Mouse (Mus musculus) MEL (cell line): ENCODE measurements at regions not wholly inside any gene's neighbourhood (a gene's known extent, or its start where the extent isn't known, plus 50 kb on each side); places are given as distances from the start of the nearest gene placed in this dataset.

Experiments
- DNase-seq: peaks from one replicate; pipeline ENCODE4 v3.0.0; 2011; ENCODE audit warnings: low read depth, low spot score
- H3K27ac ChIP-seq: 2 replicates; pipeline ENCODE4 v1.5.1; 2012; ENCODE audit warnings: low read depth, mild to moderate bottlenecking, control low read depth, low read length, moderate library complexity; ENCODE audit not compliant: control insufficient read depth
- H3K27me3 ChIP-seq, 2 experiments: fragments of 150-350 bp in 1 of 2; sonication (generic) in 1 of 2; 2 replicates each; pipeline ENCODE4 v1.6.1; 2012; ENCODE audit warnings: low read length in 2 of 2, mild to moderate bottlenecking in 2 of 2, improper control_type of control experiment in 1 of 2, moderate library complexity in 1 of 2; ENCODE audit not compliant: insufficient read depth in 2 of 2, control insufficient read depth in 1 of 2
- H3K36me3 ChIP-seq, 2 experiments: 2 replicates each; pipeline ENCODE4 v1.6.1; 2012 to 2014; ENCODE audit warnings: low read length in 2 of 2, improper control_type of control experiment in 1 of 2, inconsistent platforms in 1 of 2, mild to moderate bottlenecking in 1 of 2; ENCODE audit not compliant: insufficient read depth in 2 of 2, control insufficient read depth in 1 of 2
- H3K4me1 ChIP-seq, 2 experiments: fragments of 150-350 bp in 1 of 2; sonication (generic) in 1 of 2; 2 replicates each; pipeline ENCODE4 v1.6.1; 2012; ENCODE audit warnings: low read length in 2 of 2, improper control_type of control experiment in 1 of 2, mild to moderate bottlenecking in 1 of 2; ENCODE audit not compliant: insufficient read depth in 2 of 2, control insufficient read depth in 1 of 2
- H3K4me3 ChIP-seq, 2 experiments: fragments of 150-350 bp in 1 of 2; sonication (generic) in 1 of 2; 2 replicates each; pipeline ENCODE4 v1.5.1; 2012; ENCODE audit warnings: low read depth in 2 of 2, low read length in 2 of 2, mild to moderate bottlenecking in 2 of 2, moderate library complexity in 2 of 2, control low read depth in 1 of 2, improper control_type of control experiment in 1 of 2; ENCODE audit not compliant: control insufficient read depth in 1 of 2, insufficient read depth in 1 of 2
- H3K79me2 ChIP-seq: 2 replicates; pipeline ENCODE4 v1.6.1; 2012; ENCODE audit warnings: mild to moderate bottlenecking, low read length, moderate library complexity; ENCODE audit not compliant: control insufficient read depth, poor library complexity, insufficient read depth
- H3K9ac ChIP-seq: 2 replicates; pipeline ENCODE4 v1.6.1; 2012; ENCODE audit warnings: low read depth, mild to moderate bottlenecking, control low read depth, low read length, moderate library complexity; ENCODE audit not compliant: control insufficient read depth, poor library complexity, severe bottlenecking
- H3K9me3 ChIP-seq: fragments of 150-350 bp; sonication (generic); replicated peaks from 2 replicates; pipeline ENCODE4 v1.6.1; 2012; ENCODE audit warnings: mild to moderate bottlenecking, low read length, improper control_type of control experiment, moderate library complexity; ENCODE audit not compliant: insufficient read depth
- BHLHE40 ChIP-seq: IDR thresholded peaks from 2 replicates; pipeline ENCODE4 v1.6.1; 2012; ENCODE audit warnings: low read depth, mild to moderate bottlenecking, inconsistent platforms, low read length, improper control_type of control experiment, borderline replicate concordance
- CHD1 ChIP-seq: IDR thresholded peaks from 2 replicates; pipeline ENCODE4 v1.6.1; 2012; ENCODE audit warnings: low read depth, mild to moderate bottlenecking, inconsistent platforms, low read length, improper control_type of control experiment
- E2F4 ChIP-seq: IDR thresholded peaks from 2 replicates; pipeline ENCODE4 v1.6.1; 2011; ENCODE audit warnings: low read depth, low read length, improper control_type of control experiment, borderline replicate concordance
- ELF1 ChIP-seq: IDR thresholded peaks from 2 replicates; pipeline ENCODE4 v1.6.1; 2014; ENCODE audit warnings: low read depth, mild to moderate bottlenecking, inconsistent platforms, low read length, improper control_type of control experiment, moderate library complexity
- EP300 ChIP-seq, 2 experiments: IDR thresholded peaks; 2 replicates each; pipeline ENCODE4 v1.6.1; 2011; ENCODE audit warnings: improper control_type of control experiment in 2 of 2, low read length in 2 of 2, low read depth in 1 of 2, mild to moderate bottlenecking in 1 of 2
- ETS1 ChIP-seq: IDR thresholded peaks from 2 replicates; pipeline ENCODE4 v1.6.1; 2012; ENCODE audit warnings: low read depth, mild to moderate bottlenecking, inconsistent platforms, low read length, improper control_type of control experiment, moderate library complexity
- GABPA ChIP-seq: IDR thresholded peaks from 2 replicates; pipeline ENCODE4 v1.6.1; 2012; ENCODE audit warnings: low read depth, mild to moderate bottlenecking, inconsistent platforms, low read length, improper control_type of control experiment, moderate library complexity
- HCFC1 ChIP-seq: IDR thresholded peaks from 2 replicates; pipeline ENCODE4 v1.6.1; 2012; ENCODE audit warnings: low read depth, mild to moderate bottlenecking, inconsistent platforms, low read length, improper control_type of control experiment, moderate library complexity
- JUND ChIP-seq: IDR thresholded peaks from 2 replicates; pipeline ENCODE4 v1.6.1; 2011; ENCODE audit warnings: low read depth, mild to moderate bottlenecking, improper control_type of control experiment, low read length
- KAT2A ChIP-seq: conservative IDR thresholded peaks from 2 replicates; pipeline ENCODE4 v1.6.1; 2012; ENCODE audit warnings: low read depth, low read length, improper control_type of control experiment, inconsistent platforms
- MAFK ChIP-seq: IDR thresholded peaks from 2 replicates; pipeline ENCODE4 v1.6.1; 2011; ENCODE audit warnings: low read depth, mild to moderate bottlenecking, low read length, improper control_type of control experiment, borderline replicate concordance
- MAX ChIP-seq: IDR thresholded peaks from 2 replicates; pipeline ENCODE4 v1.6.1; 2011; ENCODE audit warnings: low read length, improper control_type of control experiment
- MEF2A ChIP-seq: IDR thresholded peaks from 2 replicates; pipeline ENCODE4 v1.6.1; 2014; ENCODE audit warnings: low read depth, mild to moderate bottlenecking, inconsistent platforms, low read length, improper control_type of control experiment; ENCODE audit not compliant: poor library complexity, insufficient replicate concordance, severe bottlenecking; ENCODE audit errors: extremely low read depth
- MXI1 ChIP-seq: IDR thresholded peaks from 2 replicates; pipeline ENCODE4 v1.6.1; 2011; ENCODE audit warnings: mild to moderate bottlenecking, low read depth, low read length, improper control_type of control experiment
- MYB ChIP-seq: IDR thresholded peaks from 2 replicates; pipeline ENCODE4 v1.6.1; 2011; ENCODE audit warnings: mild to moderate bottlenecking, low read depth, low read length, improper control_type of control experiment
- MYC ChIP-seq: IDR thresholded peaks from 2 replicates; pipeline ENCODE4 v1.6.1; 2011; ENCODE audit warnings: low read depth, mild to moderate bottlenecking, low read length, improper control_type of control experiment, moderate library complexity
- POLR2AphosphoS5 ChIP-seq: IDR thresholded peaks from 2 replicates; pipeline ENCODE4 v1.6.1; 2012; ENCODE audit warnings: low read depth, borderline replicate concordance, mild to moderate bottlenecking, inconsistent platforms, low read length, moderate library complexity, mixed read lengths
- TAL1 ChIP-seq: IDR thresholded peaks from 2 replicates; pipeline ENCODE4 v1.6.1; 2012; ENCODE audit warnings: mild to moderate bottlenecking, inconsistent platforms, low read length, moderate library complexity, mixed read lengths
- UBTF ChIP-seq: IDR thresholded peaks from 2 replicates; pipeline ENCODE4 v1.6.1; 2012; ENCODE audit warnings: low read depth, mild to moderate bottlenecking, inconsistent platforms, low read length, improper control_type of control experiment, moderate library complexity, borderline replicate concordance; ENCODE audit not compliant: insufficient read depth
- ZC3H11A ChIP-seq: IDR thresholded peaks from 2 replicates; pipeline ENCODE4 v1.6.1; 2012; ENCODE audit warnings: low read depth, mild to moderate bottlenecking, inconsistent platforms, low read length, improper control_type of control experiment
- ZKSCAN1 ChIP-seq: IDR thresholded peaks from 2 replicates; pipeline ENCODE4 v1.6.1; 2012; ENCODE audit warnings: low read depth, mild to moderate bottlenecking, inconsistent platforms, low read length, improper control_type of control experiment, moderate library complexity
- ZMIZ1 ChIP-seq: IDR thresholded peaks from 2 replicates; pipeline ENCODE4 v1.6.1; 2012; ENCODE audit warnings: low read depth, mild to moderate bottlenecking, inconsistent platforms, low read length, improper control_type of control experiment, moderate library complexity
- ZNF384 ChIP-seq: IDR thresholded peaks from 2 replicates; pipeline ENCODE4 v1.6.1; 2012; ENCODE audit warnings: low read depth, mild to moderate bottlenecking, inconsistent platforms, low read length, improper control_type of control experiment

DNA sequence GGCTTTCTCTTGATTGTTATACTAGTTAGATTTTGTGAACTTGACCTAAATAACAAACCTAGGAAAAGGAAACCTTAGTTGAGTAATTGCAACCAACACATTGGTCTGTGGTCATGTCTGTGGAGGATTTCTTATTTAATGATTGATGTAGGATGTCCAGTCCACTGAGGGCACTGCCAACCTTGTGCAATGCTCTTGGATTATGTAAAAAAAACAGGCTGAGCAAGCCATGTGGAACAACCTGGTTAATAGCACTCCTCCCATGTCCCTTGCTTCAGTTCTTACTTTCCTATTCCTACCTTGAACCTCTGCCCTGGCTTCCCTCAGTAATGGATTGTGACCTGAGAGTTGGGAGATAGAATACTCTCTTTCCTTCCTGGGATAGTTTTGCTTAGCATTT is 312.0 kb upstream of the Pappa start:
- Histone ChIP-seq H3K9me3 (no peaks in the 10 kb centered on the region), H3K36me3 (no peaks in the 10 kb centered on the region), H3K79me2 (no peaks in the 10 kb centered on the region), H3K4me3 (no peak overlapping the region), H3K4me1 (no peaks in the 10 kb centered on the region), H3K9ac (no peak overlapping the region), H3K27me3 (no peaks in the 10 kb centered on the region), H3K27ac (no peak overlapping the region)
- TF ChIP-seq ELF1 (no peak), MEF2A (no peak), MYC (no peak), ETS1 (no peak), MAX (no peak), EP300 (IDR thresholded peaks at IDR 0.05; ENCODE audit: low read depth in 1 of 2, low read length in 2 of 2) (no peak), ZNF384 (no peak), MXI1 (no peak), ZC3H11A (no peak), UBTF (no peak), POLR2AphosphoS5 (no peak), MAFK (no peak), MYB (no peak), KAT2A (no peak)
- DNase-seq = no peak

GRCm38 (mm10) chr4:64812812-64813211 is 311.2 kb upstream of the Pappa start:
- H3K9ac ChIP-seq = no peak overlapping the region
- H3K9me3 ChIP-seq = no peaks in the 10 kb centered on the region
- no peak for TF ChIP-seq JUND
- TF ChIP-seq EP300 (IDR thresholded peaks at IDR 0.05; ENCODE audit: low read depth in 1 of 2, low read length in 2 of 2) = no peak
- TF ChIP-seq MAFK = no peak
- TF ChIP-seq GABPA = no peak
- no peak for TF ChIP-seq TAL1
- TF ChIP-seq ZKSCAN1 = no peak
- TF ChIP-seq MAX = no peak
- no peak for TF ChIP-seq CHD1
- TF ChIP-seq ZMIZ1 = no peak
- no peak for TF ChIP-seq ETS1
- no peak for TF ChIP-seq HCFC1
- TF ChIP-seq E2F4 = no peak
- TF ChIP-seq BHLHE40 = no peak
- no peak for TF ChIP-seq ELF1
- TF ChIP-seq POLR2AphosphoS5 = no peak
- H3K36me3 ChIP-seq = no peaks in the 10 kb centered on the region
- DNase-seq = no peak
- H3K79me2 ChIP-seq = no peaks in the 10 kb centered on the region
- no peaks in the 10 kb centered on the region for H3K27me3 ChIP-seq
- H3K4me3 ChIP-seq = no peak overlapping the region
- no peak overlapping the region for H3K27ac ChIP-seq
- H3K4me1 ChIP-seq = no peaks in the 10 kb centered on the region
